Mouse (Mus musculus): ENCODE measurements around the gene Rorb. TPM values are rescaled to one million over a fixed set of nuclear protein-coding genes. Genes with fewer than 3 reads are reported as not detected.

Gene Rorb
- polyA plus RNA-seq, 1 experiment, result 0.04 TPM

- H3K4me3 ChIP-seq (ENCODE audit: control insufficient read depth, low read depth, low read length), result no peak overlapping the region
- no peaks in the 10 kb centered on the region for H3K4me1 ChIP-seq (ENCODE audit: control insufficient read depth, insufficient read depth, low read length)
- TF ChIP-seq POLR2A (IDR thresholded peaks at IDR 0.05; ENCODE audit: control insufficient read depth, low read depth, low read length), result no peak
- no peak for TF ChIP-seq CTCF (IDR thresholded peaks at IDR 0.05; ENCODE audit: control insufficient read depth, insufficient read depth, insufficient replicate concordance, low read depth, low read length)
- H3K36me3 ChIP-seq (ENCODE audit: control insufficient read depth, insufficient read depth, low read length), result no peaks in the 10 kb centered on the region
- H3K27ac ChIP-seq (ENCODE audit: control insufficient read depth, insufficient read depth, low read depth, low read length), result no peak overlapping the region
- no peaks in the 10 kb centered on the region for H3K27me3 ChIP-seq (ENCODE audit: control insufficient read depth, insufficient read depth, low read length)
These were observed 105.9 kb downstream of the Rorb start for GRCm38 (mm10) chr19:19005144-19005543.

GRCm38 (mm10) chr19:19004023-19004656 lies 106.9 kb downstream of the Rorb start:
- no peak overlapping the region for H3K4me3 ChIP-seq (ENCODE audit: control insufficient read depth, low read depth, low read length)
- H3K27ac ChIP-seq (ENCODE audit: control insufficient read depth, insufficient read depth, low read depth, low read length), result no peak overlapping the region
- H3K27me3 ChIP-seq (ENCODE audit: control insufficient read depth, insufficient read depth, low read length), result no peaks in the 10 kb centered on the region
- TF ChIP-seq POLR2A (IDR thresholded peaks at IDR 0.05; ENCODE audit: control insufficient read depth, low read depth, low read length) (no peak), CTCF (IDR thresholded peaks at IDR 0.05; ENCODE audit: control insufficient read depth, insufficient read depth, insufficient replicate concordance, low read depth, low read length) (no peak)
- no peaks in the 10 kb centered on the region for H3K36me3 ChIP-seq (ENCODE audit: control insufficient read depth, insufficient read depth, low read length)
- H3K4me1 ChIP-seq (ENCODE audit: control insufficient read depth, insufficient read depth, low read length), result no peaks in the 10 kb centered on the region

- Histone ChIP-seq H3K4me1 (ENCODE audit: control insufficient read depth, insufficient read depth, low read length) (no peaks in the 10 kb centered on the region), H3K4me3 (ENCODE audit: control insufficient read depth, low read depth, low read length) (no peak overlapping the region), H3K36me3 (ENCODE audit: control insufficient read depth, insufficient read depth, low read length) (no peaks in the 10 kb centered on the region), H3K27me3 (ENCODE audit: control insufficient read depth, insufficient read depth, low read length) (no peaks in the 10 kb centered on the region), H3K27ac (ENCODE audit: control insufficient read depth, insufficient read depth, low read depth, low read length) (no peak overlapping the region)
- TF ChIP-seq POLR2A (IDR thresholded peaks at IDR 0.05; ENCODE audit: control insufficient read depth, low read depth, low read length) (no peak), CTCF (IDR thresholded peaks at IDR 0.05; ENCODE audit: control insufficient read depth, insufficient read depth, insufficient replicate concordance, low read depth, low read length) (no peak)
These were observed 112.0 kb downstream of the Rorb start for GRCm38 (mm10) chr19:18998966-18999365.

- TF ChIP-seq POLR2A (IDR thresholded peaks at IDR 0.05; ENCODE audit: control insufficient read depth, low read depth, low read length) (no peak), CTCF (IDR thresholded peaks at IDR 0.05; ENCODE audit: control insufficient read depth, insufficient read depth, insufficient replicate concordance, low read depth, low read length) (no peak)
These were observed 113.3 kb downstream of the Rorb start for GRCm38 (mm10) chr19:18997711-18998110.

GRCm38 (mm10) chr19:18979996-18980395 lies 131.0 kb downstream of the Rorb start:
- Histone ChIP-seq H3K27ac (ENCODE audit: control insufficient read depth, insufficient read depth, low read depth, low read length) (no peak overlapping the region), H3K4me1 (ENCODE audit: control insufficient read depth, insufficient read depth, low read length) (no peaks in the 10 kb centered on the region), H3K4me3 (ENCODE audit: control insufficient read depth, low read depth, low read length) (no peak overlapping the region), H3K36me3 (ENCODE audit: control insufficient read depth, insufficient read depth, low read length) (no peaks in the 10 kb centered on the region), H3K27me3 (ENCODE audit: control insufficient read depth, insufficient read depth, low read length) (no peaks in the 10 kb centered on the region)
- no peak for TF ChIP-seq POLR2A (IDR thresholded peaks at IDR 0.05; ENCODE audit: control insufficient read depth, low read depth, low read length)
- TF ChIP-seq CTCF (IDR thresholded peaks at IDR 0.05; ENCODE audit: control insufficient read depth, insufficient read depth, insufficient replicate concordance, low read depth, low read length), result no peak

More at GRCm38 (mm10) chr19:18997711-18998110, 113.3 kb downstream of the Rorb start:
- Histone ChIP-seq H3K4me3 (ENCODE audit: control insufficient read depth, low read depth, low read length) (no peak overlapping the region), H3K27ac (ENCODE audit: control insufficient read depth, insufficient read depth, low read depth, low read length) (no peak overlapping the region), H3K27me3 (ENCODE audit: control insufficient read depth, insufficient read depth, low read length) (no peaks in the 10 kb centered on the region), H3K36me3 (ENCODE audit: control insufficient read depth, insufficient read depth, low read length) (no peaks in the 10 kb centered on the region), H3K4me1 (ENCODE audit: control insufficient read depth, insufficient read depth, low read length) (no peaks in the 10 kb centered on the region)

GRCm38 (mm10) chr19:18974796-18975660 lies 136.0 kb downstream of the Rorb start:
- TF ChIP-seq CTCF (IDR thresholded peaks at IDR 0.05; ENCODE audit: control insufficient read depth, insufficient read depth, insufficient replicate concordance, low read depth, low read length) (no peak), POLR2A (IDR thresholded peaks at IDR 0.05; ENCODE audit: control insufficient read depth, low read depth, low read length) (no peak)
- Histone ChIP-seq H3K36me3 (ENCODE audit: control insufficient read depth, insufficient read depth, low read length) (no peaks in the 10 kb centered on the region), H3K27ac (ENCODE audit: control insufficient read depth, insufficient read depth, low read depth, low read length) (no peak overlapping the region), H3K4me3 (ENCODE audit: control insufficient read depth, low read depth, low read length) (no peak overlapping the region), H3K27me3 (ENCODE audit: control insufficient read depth, insufficient read depth, low read length) (no peaks in the 10 kb centered on the region), H3K4me1 (ENCODE audit: control insufficient read depth, insufficient read depth, low read length) (no peaks in the 10 kb centered on the region)

- H3K4me3 ChIP-seq (ENCODE audit: control insufficient read depth, low read depth, low read length), result no peak overlapping the region
- TF ChIP-seq CTCF (IDR thresholded peaks at IDR 0.05; ENCODE audit: control insufficient read depth, insufficient read depth, insufficient replicate concordance, low read depth, low read length) (no peak), POLR2A (IDR thresholded peaks at IDR 0.05; ENCODE audit: control insufficient read depth, low read depth, low read length) (no peak)
- H3K27ac ChIP-seq (ENCODE audit: control insufficient read depth, insufficient read depth, low read depth, low read length), result no peak overlapping the region
- no peaks in the 10 kb centered on the region for H3K27me3 ChIP-seq (ENCODE audit: control insufficient read depth, insufficient read depth, low read length)
- no peaks in the 10 kb centered on the region for H3K4me1 ChIP-seq (ENCODE audit: control insufficient read depth, insufficient read depth, low read length)
- no peaks in the 10 kb centered on the region for H3K36me3 ChIP-seq (ENCODE audit: control insufficient read depth, insufficient read depth, low read length)
These were observed 141.6 kb downstream of the Rorb start for GRCm38 (mm10) chr19:18969386-18969785.
